Mouse (Mus musculus) mouse embryonic stem cell (cell line): Measurements from ENCODE around the gene Ears2.
"Not testable (repeated sequence)": the region's sequence is repeated elsewhere in the genome, so short reads cannot be mapped to it uniquely, and the experiment has no call there.

Source experiments
- in situ Hi-C, 2 experiments: fragments of 300-500 bp; cut with MboI; formaldehyde crosslinking; loops; 1 replicate in 1 of 2; 3 replicates in 1 of 2; pipeline ENCODE4 v1.14.3; 2019 to 2020; ENCODE audit warnings: low sequenced_read_pairs in 2 of 2, low pct_unique_long_range_greater_than_20kb in 1 of 2, mixed read lengths in 1 of 2; ENCODE audit not compliant: unreplicated experiment in 1 of 2

The Ears2 gene

GRCm38 (mm10) chr7:122066945-122067516 lies at the start of gene Ears2, which contains the start of gene Ubfd1:
Gene Ears2 (minus strand): TSS chr7:122067263.
Gene Ubfd1 (plus strand): TSS chr7:122067175.
- in situ Hi-C loops = no loop called here

GRCm38 (mm10) chr7:122108206-122108605 lies 41.1 kb upstream of the Ears2 start:
- in situ Hi-C loops = no loop called here

- in situ Hi-C loops = no loop called here
These were observed 34.7 kb upstream of the Ears2 start, which contains the start of gene Ndufab1 for GRCm38 (mm10) chr7:122101747-122102244. Gene Ndufab1 (minus strand): TSS chr7:122101886.

DNA sequence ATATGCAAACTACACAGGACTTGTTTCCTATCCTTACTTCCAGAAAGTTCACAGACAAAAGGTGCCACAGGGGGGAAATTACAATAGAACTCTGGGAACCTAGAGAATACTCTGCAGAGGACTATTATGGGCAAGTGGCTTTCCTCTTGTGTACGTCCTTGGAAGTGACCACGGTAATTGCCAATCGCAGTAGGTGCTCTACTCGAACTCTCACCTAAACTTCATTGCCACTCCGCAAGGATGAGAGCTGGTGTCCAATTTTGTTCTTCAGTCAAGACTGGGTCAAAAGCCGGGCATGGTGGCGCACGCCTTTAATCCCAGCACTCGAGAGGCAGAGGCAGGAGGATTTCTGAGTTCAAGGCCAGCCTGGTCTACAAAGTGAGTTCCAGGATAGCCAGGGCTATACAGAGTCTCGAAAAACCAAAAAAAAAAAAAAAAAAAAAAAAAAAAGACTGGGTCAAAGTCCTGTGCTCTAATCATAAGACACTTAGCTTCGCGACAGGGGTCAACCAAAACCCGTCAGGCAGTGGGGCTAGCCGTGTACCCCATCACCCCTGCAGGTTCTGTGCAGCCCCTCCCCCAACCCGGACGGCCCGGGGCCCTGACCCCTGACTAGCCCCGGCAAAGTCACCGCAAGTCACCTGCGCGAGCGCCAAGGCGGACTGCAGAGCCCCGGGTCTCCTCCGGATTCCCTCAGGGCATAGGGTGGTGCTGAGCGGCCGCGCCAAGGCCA lies 34.1 kb upstream of the Ears2 start:
- in situ Hi-C loops = not testable (repeated sequence)

DNA sequence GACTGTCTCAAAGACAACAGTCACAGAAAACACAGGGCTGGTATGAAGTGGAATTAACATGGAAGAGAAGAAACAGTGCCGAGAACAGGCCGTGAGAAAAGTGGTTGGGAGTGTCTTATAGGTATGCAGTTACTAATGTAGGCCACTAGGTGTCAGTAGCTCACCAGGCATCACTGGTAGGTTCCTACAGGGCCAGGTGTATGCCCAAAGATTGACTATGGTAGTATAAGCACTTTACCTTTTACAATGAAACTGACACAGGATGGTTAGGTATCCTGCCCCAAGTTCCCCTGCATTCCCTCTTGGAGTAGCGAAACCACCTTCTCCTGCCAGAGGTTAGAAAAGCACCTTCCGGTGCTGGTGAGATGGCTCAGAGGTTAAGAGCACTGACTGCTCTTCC lies 32.2 kb upstream of the Ears2 start:
- in situ Hi-C loops = loop anchor here in 1 of 2 experiments (25.0 kb wide), 1 partner anchor 888 kb away; no protein-coding TSS in a partner anchor

- in situ Hi-C loops = loop anchor here in 1 of 2 experiments (25.0 kb wide), 1 partner anchor 889 kb away; no protein-coding TSS in a partner anchor
These were observed 30.9 kb upstream of the Ears2 start for GRCm38 (mm10) chr7:122098009-122098408.

- in situ Hi-C loops = loop anchor here in 1 of 2 experiments (25.0 kb wide), 1 partner anchor 893 kb away; no protein-coding TSS in a partner anchor
These were observed 27.7 kb upstream of the Ears2 start for GRCm38 (mm10) chr7:122094564-122095330.

DNA sequence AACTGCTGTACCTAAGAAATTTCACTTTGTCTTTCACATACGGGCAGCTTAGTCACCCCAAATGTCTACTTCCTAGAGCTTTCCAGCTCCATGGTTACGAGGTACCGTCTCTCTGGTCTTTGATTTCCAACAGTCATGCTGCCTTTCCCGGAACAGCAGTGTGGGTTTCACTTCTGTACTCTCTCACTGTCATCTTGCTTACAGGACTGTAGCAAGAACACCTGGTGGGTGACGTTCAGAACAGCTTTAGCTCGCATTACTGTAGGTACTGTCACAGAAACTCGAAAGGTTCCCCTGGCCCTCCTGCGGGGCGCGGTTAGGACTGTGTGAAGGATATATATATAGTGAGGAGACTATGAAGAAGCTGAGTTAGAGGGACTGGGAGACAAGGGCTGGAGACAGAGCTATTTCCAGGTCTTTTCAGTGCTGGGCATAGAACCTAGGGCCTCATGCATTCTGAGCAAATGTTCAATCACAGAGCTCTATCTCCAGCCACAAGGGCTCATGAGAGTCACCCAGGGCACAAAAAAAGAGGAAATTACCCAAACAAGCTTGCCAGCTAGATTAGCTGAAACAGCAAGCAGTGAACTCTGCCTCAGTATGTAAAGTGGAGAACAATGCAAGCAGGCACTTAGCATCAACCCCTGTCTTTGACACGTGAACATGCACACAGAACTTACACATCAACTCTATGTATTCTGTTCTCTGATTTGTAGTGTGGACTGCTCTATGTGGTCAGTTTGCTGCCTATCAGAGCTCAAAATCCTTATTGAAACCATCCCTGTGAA lies 20.3 kb upstream of the Ears2 start:
- in situ Hi-C loops = loop anchor here in 1 of 2 experiments (25.0 kb wide), 1 partner anchor 900 kb away; no protein-coding TSS in a partner anchor

DNA sequence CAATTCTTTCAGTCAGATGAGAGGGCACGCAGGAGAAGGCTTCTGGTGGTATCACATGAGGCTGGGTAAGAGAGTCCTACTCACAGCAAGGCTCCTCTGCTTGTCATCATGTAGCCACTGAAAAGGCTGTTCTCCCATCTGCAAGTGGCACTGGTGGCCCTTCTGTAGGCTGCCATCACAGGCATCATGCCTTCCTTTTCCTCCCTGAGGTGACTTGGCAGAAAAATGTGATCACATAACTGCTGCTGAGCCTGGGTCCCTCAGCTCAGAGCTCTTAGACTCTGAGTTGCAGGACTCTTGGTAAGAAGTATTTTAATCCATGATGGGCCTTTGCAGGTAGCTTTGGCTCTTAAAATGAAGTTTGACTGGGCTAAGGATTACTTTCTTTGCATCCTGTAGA lies 14.0 kb upstream of the Ears2 start:
- in situ Hi-C loops = loop anchor here in 1 of 2 experiments (25.0 kb wide), 1 partner anchor 906 kb away; no protein-coding TSS in a partner anchor

- in situ Hi-C loops = loop anchor here in 1 of 2 experiments (25.0 kb wide), 1 partner anchor 907 kb away; no protein-coding TSS in a partner anchor
These were observed 12.9 kb upstream of the Ears2 start for GRCm38 (mm10) chr7:122079798-122080554.

DNA sequence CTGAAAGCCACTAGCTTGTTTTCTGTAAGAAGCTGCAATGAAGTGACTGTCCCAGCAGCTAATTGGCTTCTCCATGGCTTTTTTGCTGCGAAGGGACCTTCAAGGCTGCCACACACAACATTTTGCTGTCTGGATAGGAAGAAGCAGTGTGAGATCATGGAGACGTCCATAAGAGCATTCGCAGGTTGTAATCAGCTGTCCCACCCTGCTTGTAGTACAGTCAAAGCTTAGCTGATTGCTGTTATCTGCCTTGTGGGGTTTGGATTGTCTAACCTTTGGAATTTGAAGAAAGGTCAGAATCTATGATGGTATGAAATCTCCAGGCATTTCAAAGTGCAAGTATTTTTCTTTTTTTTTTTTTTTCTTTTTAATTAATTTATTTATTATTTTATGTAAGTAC lies 7.3 kb upstream of the Ears2 start:
- in situ Hi-C loops = no loop called here

DNA sequence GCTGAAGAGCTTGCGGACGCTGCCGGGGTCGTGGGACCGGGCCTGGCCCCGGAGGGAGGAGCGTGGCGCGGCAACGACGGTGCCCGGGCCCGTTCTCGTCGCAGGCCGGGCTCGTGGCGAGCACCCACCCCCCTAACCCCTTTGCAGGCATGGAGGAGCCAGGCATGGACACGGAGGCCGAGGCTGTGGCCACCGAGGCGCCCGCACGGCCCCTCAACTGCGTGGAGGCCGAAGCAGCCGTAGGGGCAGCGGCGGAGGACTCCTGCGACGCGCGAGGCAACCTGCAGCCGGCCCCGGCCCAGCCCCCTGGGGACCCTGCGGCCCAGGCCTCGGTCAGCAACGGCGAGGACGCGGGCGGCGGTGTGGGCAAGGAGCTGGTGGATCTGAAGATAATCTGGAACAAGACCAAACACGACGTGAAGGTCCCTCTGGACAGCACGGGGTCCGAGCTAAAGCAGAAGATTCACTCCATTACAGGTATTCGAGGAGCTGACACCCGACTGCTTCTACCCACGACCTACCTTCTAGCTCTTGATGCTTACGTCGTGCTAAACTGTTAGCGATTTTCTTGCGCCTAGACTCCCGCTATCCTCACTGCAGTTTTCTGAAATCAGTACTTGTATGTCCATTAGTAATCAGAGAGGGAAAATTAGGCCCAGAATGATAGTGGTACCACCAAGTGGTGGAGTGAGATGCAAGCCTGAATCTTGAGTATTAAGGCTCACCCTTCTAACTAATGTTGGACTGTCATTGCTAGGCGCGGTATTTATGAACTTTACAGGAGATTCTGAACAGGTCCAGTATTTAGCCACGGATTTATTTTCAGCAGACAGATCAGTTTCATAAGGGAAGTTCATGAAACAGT lies 686 bp upstream of the Ears2 start:
- in situ Hi-C loops = no loop called here

GRCm38 (mm10) chr7:122066102-122066944 lies 740 bp downstream of the Ears2 start:
- in situ Hi-C loops = no loop called here

- in situ Hi-C loops = no loop called here
These were observed 1.4 kb downstream of the Ears2 start for GRCm38 (mm10) chr7:122065656-122066055.

DNA sequence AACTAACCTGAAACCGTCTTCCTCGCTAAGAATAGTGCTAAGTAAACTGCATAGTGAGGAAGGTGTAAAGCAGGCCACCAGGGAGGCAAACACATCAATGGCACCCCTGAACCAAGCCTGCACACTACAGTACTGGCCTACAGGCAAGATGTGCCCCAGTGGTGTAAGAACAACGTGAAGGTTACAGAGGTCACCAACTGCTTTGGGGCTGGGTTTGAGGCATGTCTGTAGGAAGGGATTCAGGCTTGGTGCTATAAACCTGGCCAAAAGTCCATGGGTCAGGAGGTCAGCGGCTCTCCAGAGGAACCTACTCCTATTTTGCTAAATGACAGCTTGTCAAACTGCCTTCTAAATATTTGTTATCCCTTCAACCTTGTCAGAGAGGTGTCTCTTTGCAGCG lies 10.4 kb downstream of the Ears2 start:
- in situ Hi-C loops = no loop called here

DNA sequence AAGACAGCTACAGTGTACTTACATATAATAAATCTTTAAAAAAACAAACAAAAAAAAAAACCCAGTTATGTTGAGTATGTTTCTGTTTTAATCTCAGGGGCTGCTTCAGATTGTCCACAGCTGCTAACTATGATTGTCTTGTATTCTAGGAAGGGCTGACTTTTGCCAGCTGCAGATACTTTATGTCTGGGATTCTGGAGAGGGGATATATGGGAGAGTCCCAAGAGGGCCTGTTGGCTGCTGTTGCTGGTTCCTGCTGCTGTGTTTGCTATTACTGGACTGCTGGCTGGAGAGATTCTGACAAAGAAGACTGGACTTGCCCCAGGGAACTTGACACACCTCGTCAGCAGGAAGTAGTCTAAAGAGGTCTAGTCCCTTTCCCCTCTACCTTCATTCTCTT lies 16.2 kb downstream of the Ears2 start:
- in situ Hi-C loops = no loop called here
